Mouse (Mus musculus) limb, embryonic 12.5 days (tissue): Measurements from ENCODE around the gene Nos2. TPM values are rescaled to one million over a fixed set of nuclear protein-coding genes. Genes with fewer than 3 reads are reported as not detected.
"Not testable (repeated sequence)": the region's sequence is repeated elsewhere in the genome, so short reads cannot be mapped to it uniquely, and the experiment has no call there.

Experiments used
- ATAC-seq: fragments of 200-750 bp; cut with Nextera tagmentation; 2 replicates; pipeline ENCODE4 v1.8.0; 2017; ENCODE audit warnings: low read depth, moderate TSS enrichment; ENCODE audit not compliant: insufficient number of reproducible peaks, insufficient read depth, low FRiP score, low TSS enrichment
- H3K27ac ChIP-seq: fragments of 300-500 bp; sonication (generic); 2 replicates; pipeline ENCODE4 v1.5.1; 2016; ENCODE audit warnings: mild to moderate bottlenecking, moderate library complexity
- H3K27me3 ChIP-seq: fragments of 300-500 bp; sonication (generic); 2 replicates; pipeline ENCODE4 v1.6.1; 2016; ENCODE audit warnings: mild to moderate bottlenecking, moderate library complexity
- H3K36me3 ChIP-seq: fragments of 300-500 bp; sonication (generic); 2 replicates; pipeline ENCODE4 v1.6.1; 2016; ENCODE audit warnings: mild to moderate bottlenecking, moderate library complexity
- H3K4me1 ChIP-seq: fragments of 300-500 bp; sonication (generic); replicated peaks from 2 replicates; pipeline ENCODE4 v1.6.1; 2016
- H3K4me2 ChIP-seq: fragments of 300-500 bp; sonication (generic); 2 replicates; pipeline ENCODE4 v1.6.1; 2016; ENCODE audit warnings: mild to moderate bottlenecking, moderate library complexity
- H3K4me3 ChIP-seq: fragments of 300-500 bp; sonication (generic); replicated peaks from 2 replicates; pipeline ENCODE4 v1.5.1; 2016; ENCODE audit warnings: mild to moderate bottlenecking
- H3K9ac ChIP-seq: fragments of 300-500 bp; sonication (generic); replicated peaks from 2 replicates; pipeline ENCODE4 v1.6.1; 2016; ENCODE audit warnings: mild to moderate bottlenecking, moderate library complexity
- H3K9me3 ChIP-seq: fragments of 300-500 bp; sonication (generic); 2 replicates; pipeline ENCODE4 v1.6.1; 2016; ENCODE audit warnings: mild to moderate bottlenecking, moderate library complexity
- WGBS: fragments of 180-500 bp; shearing (Covaris S2); methylation state at CpG from one replicate; pipeline ENCODE4 v1.1.7; 2016; 5-methylcytosine and 5-hydroxymethylcytosine counted together
- polyA plus RNA-seq: library from polyadenylated mRNA; unstranded; fragments of >200 nt; fragmentation: Nextera tagmentation; extraction: Ambion mirVana; gene quantifications from 2 replicates; pipeline ENCODE4 v1.2.1, GENCODE M21; 2016

The Nos2 gene
- polyA plus RNA-seq, 1 experiment from 2014 or later, result 0.66 TPM

GRCm38 (mm10) chr11:78978176-78979019 lies 57.8 kb downstream of the Nos2 start:
- WGBS, result 85% methylated on average over 12 of the region's 12 CpGs
- ATAC-seq, result no peak
- H3K36me3 ChIP-seq, result no peaks in the 10 kb centered on the region
- H3K4me3 ChIP-seq, result no peak overlapping the region
- peaks cover 8% of the 10 kb centered on the region; the same call in 1 of the 2 replicates for H3K4me1 ChIP-seq
- no peak overlapping the region for H3K9ac ChIP-seq
- H3K27me3 ChIP-seq, result no peaks in the 10 kb centered on the region
- no peak overlapping the region for H3K4me2 ChIP-seq
- no peaks in the 10 kb centered on the region for H3K9me3 ChIP-seq
- no peak overlapping the region for H3K27ac ChIP-seq

- Histone ChIP-seq H3K4me3 (no peak overlapping the region), H3K27me3 (no peaks in the 10 kb centered on the region), H3K4me1 (0 out of 2 replicates have a peak, but pooled peaks cover 4% of the 10 kb centered on the region), H3K9ac (no peak overlapping the region), H3K36me3 (no peaks in the 10 kb centered on the region), H3K4me2 (no peak overlapping the region), H3K27ac (no peak overlapping the region), H3K9me3 (no peaks in the 10 kb centered on the region)
- WGBS, result 73% methylated on average over 4 of the region's 4 CpGs
- no peak for ATAC-seq
Measured at GRCm38 (mm10) chr11:78980083-78980634, 59.6 kb downstream of the Nos2 start.

GRCm38 (mm10) chr11:78982042-78982441 lies 61.5 kb downstream of the Nos2 start:
- H3K4me3 ChIP-seq, result no peak overlapping the region

GRCm38 (mm10) chr11:78982513-78983291 lies 62.1 kb downstream of the Nos2 start:
- Histone ChIP-seq H3K27me3 (no peaks in the 10 kb centered on the region), H3K4me3 (no peak overlapping the region), H3K9me3 (no peaks in the 10 kb centered on the region), H3K27ac (no peak overlapping the region), H3K4me2 (no peak overlapping the region), H3K4me1 (0 out of 2 replicates have a peak, but pooled peaks cover 4% of the 10 kb centered on the region), H3K36me3 (no peaks in the 10 kb centered on the region), H3K9ac (no peak overlapping the region)
- WGBS, result 71% methylated on average over 12 of the region's 12 CpGs
- no peak for ATAC-seq

More at GRCm38 (mm10) chr11:78982042-78982441, 61.5 kb downstream of the Nos2 start:
- 0 out of 2 replicates have a peak, but pooled peaks cover 4% of the 10 kb centered on the region for H3K4me1 ChIP-seq
- no peaks in the 10 kb centered on the region for H3K36me3 ChIP-seq
- H3K27me3 ChIP-seq, result no peaks in the 10 kb centered on the region
- H3K9me3 ChIP-seq, result no peaks in the 10 kb centered on the region
- no peak overlapping the region for H3K27ac ChIP-seq
- WGBS, result 89% methylated on average over 2 of the region's 2 CpGs
- no peak for ATAC-seq
- H3K4me2 ChIP-seq, result no peak overlapping the region
- no peak overlapping the region for H3K9ac ChIP-seq

GRCm38 (mm10) chr11:78983539-78983938 lies 63.0 kb downstream of the Nos2 start:
- no peak overlapping the region for H3K4me2 ChIP-seq
- no peaks in the 10 kb centered on the region for H3K36me3 ChIP-seq
- H3K4me1 ChIP-seq, result 0 out of 2 replicates have a peak, but pooled peaks cover 4% of the 10 kb centered on the region
- H3K4me3 ChIP-seq, result no peak overlapping the region
- no peaks in the 10 kb centered on the region for H3K9me3 ChIP-seq
- H3K27me3 ChIP-seq, result no peaks in the 10 kb centered on the region
- no peak for ATAC-seq
- 87% methylated on average over 7 of the region's 7 CpGs for WGBS
- H3K9ac ChIP-seq, result no peak overlapping the region
- H3K27ac ChIP-seq, result no peak overlapping the region

- no peaks in the 10 kb centered on the region for H3K36me3 ChIP-seq
- no peak within 1 kb of the TSS for H3K4me2 ChIP-seq
- no peak within 1 kb of the TSS for H3K27ac ChIP-seq
- H3K9me3 ChIP-seq, result peaks cover 4% of the 10 kb centered on the region; the same call in 1 of the 2 replicates
- ATAC-seq, result no peak
- no peak within 1 kb of the TSS for H3K4me3 ChIP-seq
- H3K9ac ChIP-seq, result no peak within 1 kb of the TSS
- WGBS, result 71% methylated on average over 10 of the region's 10 CpGs
- no peaks in the 10 kb centered on the region for H3K27me3 ChIP-seq
- 0 out of 2 replicates have a peak, but pooled peaks cover 4% of the 10 kb centered on the region for H3K4me1 ChIP-seq
Measured at GRCm38 (mm10) chr11:78984483-78985177, 64.0 kb downstream of the Nos2 start, which contains the start of gene Lgals9. Gene Lgals9 (minus strand): TSS chr11:78984946.

GRCm38 (mm10) chr11:78985505-78985904 lies 64.9 kb downstream of the Nos2 start:
- Histone ChIP-seq H3K27ac (no peak overlapping the region), H3K4me3 (no peak overlapping the region), H3K9ac (no peak overlapping the region), H3K4me1 (0 out of 2 replicates have a peak, but pooled peaks cover 4% of the 10 kb centered on the region), H3K27me3 (no peaks in the 10 kb centered on the region), H3K9me3 (peaks cover 12% of the 10 kb centered on the region; the same call in 1 of the 2 replicates), H3K4me2 (no peak overlapping the region), H3K36me3 (no peaks in the 10 kb centered on the region)
- no peak for ATAC-seq

GRCm38 (mm10) chr11:78986311-78987002 lies 65.9 kb downstream of the Nos2 start:
- Histone ChIP-seq H3K27ac (no peak overlapping the region), H3K4me1 (0 out of 2 replicates have a peak, but pooled peaks cover 4% of the 10 kb centered on the region), H3K4me2 (no peak overlapping the region), H3K36me3 (no peaks in the 10 kb centered on the region), H3K27me3 (no peaks in the 10 kb centered on the region), H3K9ac (no peak overlapping the region), H3K4me3 (no peak overlapping the region), H3K9me3 (peaks cover 18% of the 10 kb centered on the region; the same call in 1 of the 2 replicates)
- WGBS, result 86% methylated on average over 10 of the region's 10 CpGs
- ATAC-seq, result no peak

- H3K9me3 ChIP-seq, result peaks cover 21% of the 10 kb centered on the region; the same call in 1 of the 2 replicates
- not testable (repeated sequence) for H3K4me1 ChIP-seq, ATAC-seq, H3K36me3 ChIP-seq, H3K4me2 ChIP-seq, H3K27me3 ChIP-seq, H3K27ac ChIP-seq, H3K9ac ChIP-seq, H3K4me3 ChIP-seq
- WGBS, result 92% methylated on average over 11 of the region's 11 CpGs
Measured at GRCm38 (mm10) chr11:78989206-78989605, 68.6 kb downstream of the Nos2 start.

- 91% methylated on average over 9 of the region's 9 CpGs for WGBS
- H3K9me3 ChIP-seq, result peaks cover 21% of the 10 kb centered on the region; the same call in 1 of the 2 replicates
- H3K4me2 ChIP-seq, result no peak overlapping the region
- ATAC-seq, result no peak
- no peaks in the 10 kb centered on the region for H3K4me1 ChIP-seq
- H3K4me3 ChIP-seq, result no peak overlapping the region
- no peak overlapping the region for H3K9ac ChIP-seq
- H3K27me3 ChIP-seq, result no peaks in the 10 kb centered on the region
- H3K27ac ChIP-seq, result no peak overlapping the region
- H3K36me3 ChIP-seq, result no peaks in the 10 kb centered on the region
Measured at GRCm38 (mm10) chr11:78990096-78990495, 69.5 kb downstream of the Nos2 start.
